Mouse (Mus musculus) heart, postnatal 14 days (tissue): ENCODE measurements around the gene Nln. TPM values are rescaled to one million over a fixed set of nuclear protein-coding genes. Genes with fewer than 3 reads are reported as not detected.

Experiments used
- DNase-seq, 2 experiments: peaks; one replicate each; pipeline ENCODE4 v3.0.0; 2021 to 2022
- intact Hi-C: fragments of 180-260 bp; cut with DNase I; formaldehyde crosslinking; loops from one replicate; pipeline ENCODE4 v1.15.1; 2025
- total RNA-seq, 2 experiments: library from RNA; stranded (reverse); gene quantifications; 2 replicates each; pipeline ENCODE4 v1.2.3; 2021

Nln gene
- total RNA-seq, 2 experiments from 2014 or later: 13.9 to 14.9 TPM

GRCm38 (mm10) chr13:104101606-104102235 is 7.7 kb downstream of the Nln start:
- no peak for DNase-seq
- intact Hi-C loops: no loop called here

- no peak for DNase-seq
- intact Hi-C loops: no loop called here
These were observed 9.0 kb downstream of the Nln start for GRCm38 (mm10) chr13:104100416-104100815.

- intact Hi-C loops: no loop called here
- peak in 1 of 2 experiments; percentile 18 for DNase-seq
These were observed 12.2 kb downstream of the Nln start for GRCm38 (mm10) chr13:104097190-104097589.

GRCm38 (mm10) chr13:104095955-104096354 is 13.5 kb downstream of the Nln start:
- no peak for DNase-seq
- intact Hi-C loops: no loop called here

GRCm38 (mm10) chr13:104094531-104095385 is 14.7 kb downstream of the Nln start:
- DNase-seq: peak in 1 of 2 experiments; percentile 18

GRCm38 (mm10) chr13:104091734-104092133 is 17.7 kb downstream of the Nln start:
- DNase-seq: no peak
- intact Hi-C loops: loop anchor here (5.0 kb wide), 1 partner anchor 654 kb away; no protein-coding TSS in a partner anchor

More at GRCm38 (mm10) chr13:104094531-104095385, 14.7 kb downstream of the Nln start:
- intact Hi-C loops: loop anchor here (5.0 kb wide), 1 partner anchor 657 kb away; no protein-coding TSS in a partner anchor

GRCm38 (mm10) chr13:104089387-104089786 is 20.0 kb downstream of the Nln start:
- intact Hi-C loops: loop anchor here (5.0 kb wide), 3 partner anchors 42 to 387 kb away; no protein-coding TSS in a partner anchor
- peak; percentile 36 to 55 for DNase-seq

GRCm38 (mm10) chr13:104084600-104084999 is 24.8 kb downstream of the Nln start:
- DNase-seq: no peak
- intact Hi-C loops: no loop called here

- DNase-seq: no peak
- intact Hi-C loops: no loop called here
These were observed 26.9 kb downstream of the Nln start for GRCm38 (mm10) chr13:104082504-104082903.

- DNase-seq: no peak
- intact Hi-C loops: no loop called here
These were observed 32.4 kb downstream of the Nln start for GRCm38 (mm10) chr13:104076993-104077392.

GRCm38 (mm10) chr13:104074731-104075130 is 34.7 kb downstream of the Nln start:
- intact Hi-C loops: no loop called here
- DNase-seq: peak; percentile 63 to 69

GRCm38 (mm10) chr13:104074230-104074629 is 35.2 kb downstream of the Nln start:
- DNase-seq: no peak
- intact Hi-C loops: no loop called here

GRCm38 (mm10) chr13:104072351-104072750 is 37.1 kb downstream of the Nln start:
- intact Hi-C loops: no loop called here
- DNase-seq: no peak

- intact Hi-C loops: no loop called here
- no peak for DNase-seq
These were observed 38.7 kb downstream of the Nln start for GRCm38 (mm10) chr13:104070703-104071102.

- DNase-seq: no peak
- intact Hi-C loops: no loop called here
These were observed 40.2 kb downstream of the Nln start for GRCm38 (mm10) chr13:104069216-104069615.

GRCm38 (mm10) chr13:104065649-104066347 is 43.6 kb downstream of the Nln start:
- DNase-seq: no peak
- intact Hi-C loops: no loop called here

- intact Hi-C loops: no loop called here
- DNase-seq: no peak
These were observed 46.4 kb downstream of the Nln start for GRCm38 (mm10) chr13:104063061-104063460.

GRCm38 (mm10) chr13:104061975-104062750 is 47.3 kb downstream of the Nln start:
- intact Hi-C loops: no loop called here
- no peak for DNase-seq

- intact Hi-C loops: no loop called here
- DNase-seq: no peak
These were observed 49.2 kb downstream of the Nln start for GRCm38 (mm10) chr13:104060231-104060630.

GRCm38 (mm10) chr13:104059536-104059935 is 49.9 kb downstream of the Nln start:
- intact Hi-C loops: no loop called here

More at GRCm38 (mm10) chr13:104059536-104059935, 49.9 kb downstream of the Nln start:
- DNase-seq: no peak
